Mouse (Mus musculus) neural tube, embryonic 15.5 days (tissue): ENCODE data around the gene Gm5938. TPM values are rescaled to one million over a fixed set of nuclear protein-coding genes. Genes with fewer than 3 reads are reported as not detected.

ENCODE experiments used
- ATAC-seq: fragments of 200-750 bp; cut with Nextera tagmentation; 2 replicates; pipeline ENCODE4 v1.8.0; 2017; ENCODE audit warnings: mild to moderate bottlenecking, moderate TSS enrichment, moderate library complexity; ENCODE audit not compliant: low FRiP score
- H3K27ac ChIP-seq: fragments of 300-500 bp; sonication (generic); replicated peaks from 2 replicates; pipeline ENCODE4 v1.5.1; 2015; ENCODE audit warnings: mild to moderate bottlenecking, inconsistent platforms
- H3K27me3 ChIP-seq: fragments of 300-500 bp; sonication (generic); replicated peaks from 2 replicates; pipeline ENCODE4 v1.6.1; 2015; ENCODE audit warnings: inconsistent platforms
- H3K36me3 ChIP-seq: fragments of 300-500 bp; sonication (generic); 2 replicates; pipeline ENCODE4 v1.6.1; 2015; ENCODE audit warnings: inconsistent platforms
- H3K4me1 ChIP-seq: fragments of 300-500 bp; sonication (generic); 2 replicates; pipeline ENCODE4 v1.6.1; 2015; ENCODE audit warnings: inconsistent platforms
- H3K4me2 ChIP-seq: fragments of 300-500 bp; sonication (generic); 2 replicates; pipeline ENCODE4 v1.6.1; 2015; ENCODE audit warnings: inconsistent platforms, mild to moderate bottlenecking, moderate library complexity
- H3K4me3 ChIP-seq: fragments of 300-500 bp; sonication (generic); replicated peaks from 2 replicates; pipeline ENCODE4 v1.5.1; 2015; ENCODE audit warnings: mild to moderate bottlenecking, inconsistent platforms
- H3K9ac ChIP-seq: fragments of 300-500 bp; sonication (generic); replicated peaks from 2 replicates; pipeline ENCODE4 v1.6.1; 2015; ENCODE audit warnings: mild to moderate bottlenecking, inconsistent platforms
- H3K9me3 ChIP-seq: fragments of 300-500 bp; sonication (generic); replicated peaks from 2 replicates; pipeline ENCODE4 v1.6.1; 2016; ENCODE audit warnings: inconsistent platforms
- WGBS: fragments of 180-500 bp; shearing (Covaris S2); methylation state at CpG from one replicate; pipeline ENCODE4 v1.1.7; 2015; ENCODE audit warnings: mixed read lengths; 5-methylcytosine and 5-hydroxymethylcytosine counted together
- polyA plus RNA-seq: library from polyadenylated mRNA; unstranded; fragments of >200 nt; fragmentation: Nextera tagmentation; extraction: Ambion mirVana; gene quantifications from 2 replicates; pipeline ENCODE4 v1.2.1, GENCODE M21; 2015

Gene Gm5938
- not detected in 2 replicates for polyA plus RNA-seq

GRCm38 (mm10) chrX:78125167-78125566 lies at the start of gene Gm5938:
TSS of gene Gm5938 (plus strand) at chrX:78125467.
- ATAC-seq, result no peak
- WGBS, result 68% methylated on average over 1 of the region's 1 CpGs
- Histone ChIP-seq H3K4me3 (no peak within 1 kb of the TSS), H3K9me3 (no peaks in the 10 kb centered on the region), H3K4me2 (no peak within 1 kb of the TSS), H3K36me3 (no peaks in the 10 kb centered on the region), H3K4me1 (no peaks in the 10 kb centered on the region), H3K9ac (no peak within 1 kb of the TSS), H3K27ac (no peak within 1 kb of the TSS), H3K27me3 (no peaks in the 10 kb centered on the region)

- Histone ChIP-seq H3K4me2 (no peak within 1 kb of the TSS), H3K36me3 (no peaks in the 10 kb centered on the region), H3K4me3 (no peak within 1 kb of the TSS), H3K27me3 (no peaks in the 10 kb centered on the region), H3K9me3 (no peaks in the 10 kb centered on the region), H3K27ac (no peak within 1 kb of the TSS), H3K9ac (no peak within 1 kb of the TSS), H3K4me1 (no peaks in the 10 kb centered on the region)
- no peak for ATAC-seq
These were observed 34.0 kb upstream of the Gm5938 start, which contains the start of gene Obp1a for GRCm38 (mm10) chrX:78091274-78091673. TSS of gene Obp1a (minus strand) at chrX:78091374.

Other genes with a start within 250 kb of the Gm5938 start
- not detected in 2 replicates for gene 5430402E10Rik, start 200.4 kb upstream of the Gm5938 start, polyA plus RNA-seq
- not detected in 2 replicates for gene Obp1a, start 34.1 kb upstream of the Gm5938 start, polyA plus RNA-seq
- gene Obp1b, start 61.3 kb downstream of the Gm5938 start, polyA plus RNA-seq, result not detected in 2 replicates
- gene Gm14743, start 120.5 kb downstream of the Gm5938 start, polyA plus RNA-seq, result not detected in 2 replicates
- gene 4930480E11Rik, start 244.2 kb downstream of the Gm5938 start, polyA plus RNA-seq, result not detected in 2 replicates